Mouse (Mus musculus) ES-E14 (cell line): ENCODE results near the gene Rnf7. TPM values are rescaled to one million over a fixed set of nuclear protein-coding genes. Genes with fewer than 3 reads are reported as not detected.

Source experiments
- DNase-seq: peaks from one replicate; pipeline ENCODE4 v3.0.0-alpha.2; 2013; ENCODE audit warnings: low read depth, low spot score
- H3K27ac ChIP-seq: 2 replicates; pipeline ENCODE4 v1.5.1; 2012; ENCODE audit warnings: low read depth, mild to moderate bottlenecking, low read length, moderate library complexity, mixed read lengths; ENCODE audit not compliant: poor library complexity, insufficient read depth, severe bottlenecking
- H3K36me3 ChIP-seq: 2 replicates; pipeline ENCODE4 v1.6.1; 2012; ENCODE audit warnings: mild to moderate bottlenecking, low read length, moderate library complexity, mixed read lengths; ENCODE audit not compliant: control insufficient read depth, poor library complexity, insufficient read depth, severe bottlenecking
- H3K4me1 ChIP-seq, 2 experiments: fragments of 150-350 bp in 1 of 2; sonication (generic) in 1 of 2; 2 replicates each; pipeline ENCODE4 v1.6.1; 2012; ENCODE audit warnings: low read length in 2 of 2, mild to moderate bottlenecking in 1 of 2, mixed read lengths in 1 of 2; ENCODE audit not compliant: control insufficient read depth in 2 of 2, insufficient read depth in 2 of 2, poor library complexity in 1 of 2
- H3K4me3 ChIP-seq, 2 experiments: fragments of 150-350 bp in 1 of 2; sonication (generic) in 1 of 2; 2 replicates each; pipeline ENCODE4 v1.5.1; 2012; ENCODE audit warnings: low read length in 2 of 2, low read depth in 1 of 2, mild to moderate bottlenecking in 1 of 2, mixed read lengths in 1 of 2; ENCODE audit not compliant: insufficient read depth in 1 of 2, poor library complexity in 1 of 2, severe bottlenecking in 1 of 2
- H3K9ac ChIP-seq: 2 replicates; pipeline ENCODE4 v1.6.1; 2012; ENCODE audit warnings: low read depth, mild to moderate bottlenecking, low read length, mixed read lengths; ENCODE audit not compliant: poor library complexity, insufficient read depth, severe bottlenecking
- H3K9me3 ChIP-seq: fragments of 150-350 bp; sonication (generic); 2 replicates; pipeline ENCODE4 v1.6.1; 2012; ENCODE audit warnings: low read depth, mild to moderate bottlenecking, low read length; ENCODE audit not compliant: control insufficient read depth, insufficient read depth
- CHD2 ChIP-seq: IDR thresholded peaks from 2 replicates; pipeline ENCODE4 v1.6.1; 2014; ENCODE audit warnings: mild to moderate bottlenecking, low read depth, low read length, inconsistent platforms
- HCFC1 ChIP-seq: IDR thresholded peaks from 2 replicates; pipeline ENCODE4 v1.6.1; 2012; ENCODE audit warnings: low read length, inconsistent platforms, borderline replicate concordance; ENCODE audit not compliant: insufficient read depth
- MAFK ChIP-seq: IDR thresholded peaks from 2 replicates; pipeline ENCODE4 v1.6.1; 2014; ENCODE audit warnings: mild to moderate bottlenecking, low read depth, low read length, inconsistent platforms; ENCODE audit not compliant: insufficient read depth
- ZC3H11A ChIP-seq: IDR thresholded peaks from 2 replicates; pipeline ENCODE4 v1.6.1; 2012; ENCODE audit warnings: low read depth, mild to moderate bottlenecking, inconsistent platforms, low read length, borderline replicate concordance
- ZNF384 ChIP-seq: IDR thresholded peaks from 2 replicates; pipeline ENCODE4 v1.6.1; 2012; ENCODE audit warnings: low read depth, low read length, inconsistent platforms
- in situ Hi-C, 2 experiments: fragments of 600-800 bp; cut with MboI; formaldehyde crosslinking; loops; one replicate each; pipeline ENCODE4 v1.15.1; 2025; ENCODE audit warnings: low sequenced_read_pairs in 2 of 2, inconsistent platforms in 1 of 2; ENCODE audit not compliant: unreplicated experiment in 2 of 2
- total RNA-seq: library from RNA; depleted of rRNA; stranded (reverse); fragments of 300-350 nt; gene quantifications from 2 replicates; pipeline ENCODE4 v1.2.3, GENCODE M21; 2012

The Rnf7 gene
- total RNA-seq, 1 experiment, result 198 TPM

GRCm38 (mm10) chr9:96450900-96451720 is 27.4 kb downstream of the Rnf7 start:
- TF ChIP-seq CHD2, result no peak
- TF ChIP-seq MAFK, result no peak
- no peak for TF ChIP-seq ZC3H11A
- no peak for TF ChIP-seq HCFC1
- TF ChIP-seq ZNF384, result no peak
- DNase-seq, result no peak
- H3K27ac ChIP-seq, result no peak overlapping the region

GRCm38 (mm10) chr9:96449514-96449913 is 29.0 kb downstream of the Rnf7 start:
- no peak overlapping the region for H3K27ac ChIP-seq
- H3K4me3 ChIP-seq, result no peak overlapping the region
- in situ Hi-C loops, result no loop called here
- no peak for TF ChIP-seq MAFK
- no peak for TF ChIP-seq CHD2
- no peak for TF ChIP-seq ZNF384
- TF ChIP-seq HCFC1, result no peak
- no peak for TF ChIP-seq ZC3H11A
- H3K9ac ChIP-seq, result no peak overlapping the region
- no peaks in the 10 kb centered on the region for H3K4me1 ChIP-seq
- H3K36me3 ChIP-seq, result no peaks in the 10 kb centered on the region
- H3K9me3 ChIP-seq, result no peaks in the 10 kb centered on the region
- DNase-seq, result no peak

More at GRCm38 (mm10) chr9:96450900-96451720, 27.4 kb downstream of the Rnf7 start:
- in situ Hi-C loops, result no loop called here
- H3K36me3 ChIP-seq, result no peaks in the 10 kb centered on the region
- no peaks in the 10 kb centered on the region for H3K4me1 ChIP-seq
- no peaks in the 10 kb centered on the region for H3K9me3 ChIP-seq
- H3K4me3 ChIP-seq, result no peak overlapping the region
- H3K9ac ChIP-seq, result no peak overlapping the region

- no peaks in the 10 kb centered on the region for H3K4me1 ChIP-seq
- H3K27ac ChIP-seq, result no peak overlapping the region
- no peaks in the 10 kb centered on the region for H3K36me3 ChIP-seq
- no peak overlapping the region for H3K4me3 ChIP-seq
- in situ Hi-C loops, result no loop called here
- no peak overlapping the region for H3K9ac ChIP-seq
- TF ChIP-seq MAFK, result no peak
- no peak for TF ChIP-seq ZC3H11A
- TF ChIP-seq HCFC1, result no peak
- TF ChIP-seq ZNF384, result no peak
- no peak for TF ChIP-seq CHD2
- no peaks in the 10 kb centered on the region for H3K9me3 ChIP-seq
- no peak for DNase-seq
Measured at GRCm38 (mm10) chr9:96445351-96445750, 33.1 kb downstream of the Rnf7 start.

GRCm38 (mm10) chr9:96442081-96442480 is 36.4 kb downstream of the Rnf7 start:
- Histone ChIP-seq H3K27ac (no peak overlapping the region), H3K4me3 (no peak overlapping the region), H3K9ac (no peak overlapping the region), H3K36me3 (no peaks in the 10 kb centered on the region), H3K9me3 (no peaks in the 10 kb centered on the region), H3K4me1 (peaks cover 4 to 13% of the 10 kb centered on the region in 2 experiments; a peak in 3 of 4 replicates)
- no peak for TF ChIP-seq ZC3H11A
- TF ChIP-seq MAFK, result no peak
- no peak for TF ChIP-seq ZNF384
- TF ChIP-seq CHD2, result no peak
- no peak for TF ChIP-seq HCFC1
- in situ Hi-C loops, result no loop called here
- no peak for DNase-seq
